Mouse (Mus musculus) stomach, adult 2 months (tissue): ENCODE measurements around the gene Gm10147. TPM values are rescaled to one million over a fixed set of nuclear protein-coding genes. Genes with fewer than 3 reads are reported as not detected.

Experiments
- polyA plus RNA-seq: library from polyadenylated mRNA; depleted of rRNA; stranded (reverse); fragments of >200 nt; gene quantifications from 2 replicates; pipeline ENCODE4 v1.2.3, GENCODE M21; 2012; rRNA removed

Gene Gm10147
- not detected in 2 replicates for polyA plus RNA-seq

DNA sequence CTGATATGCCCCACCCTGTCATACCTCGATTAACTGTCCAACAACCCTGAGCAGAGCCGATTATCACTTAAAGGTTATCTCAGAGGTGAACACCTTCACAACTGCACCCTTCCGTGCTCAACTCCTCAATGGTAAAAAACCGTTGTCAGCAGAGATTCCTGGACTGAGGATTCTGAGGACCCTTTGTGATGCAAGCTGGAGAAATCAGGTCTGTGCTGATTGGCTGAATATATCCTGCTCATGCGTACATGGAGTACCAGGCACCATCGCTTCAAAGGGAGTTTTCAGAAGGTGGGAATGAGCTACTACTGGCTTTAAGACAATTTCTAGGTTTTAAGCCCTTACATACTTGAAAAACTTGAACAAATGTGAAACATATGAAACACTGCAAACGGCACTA is at the start of gene Gm10147:
Gene Gm10147, minus strand, starts transcription at position 101 of the 400 bp plus-strand sequence.

